Mouse (Mus musculus) 3134 (cell line): Measurements from ENCODE around the gene Spn.

Experiments used
- DNase-seq: peaks from one replicate; pipeline ENCODE4 v3.0.0-alpha.2; 2011; ENCODE audit warnings: low spot score; ENCODE audit not compliant: insufficient read length; ENCODE audit errors: extremely low read depth

Spn gene

GRCm38 (mm10) chr7:127083689-127084088, 53.9 kb downstream of the Spn start:
- DNase-seq = no peak

- DNase-seq = no peak
Observed at GRCm38 (mm10) chr7:127082995-127083394, 54.6 kb downstream of the Spn start.

DNA sequence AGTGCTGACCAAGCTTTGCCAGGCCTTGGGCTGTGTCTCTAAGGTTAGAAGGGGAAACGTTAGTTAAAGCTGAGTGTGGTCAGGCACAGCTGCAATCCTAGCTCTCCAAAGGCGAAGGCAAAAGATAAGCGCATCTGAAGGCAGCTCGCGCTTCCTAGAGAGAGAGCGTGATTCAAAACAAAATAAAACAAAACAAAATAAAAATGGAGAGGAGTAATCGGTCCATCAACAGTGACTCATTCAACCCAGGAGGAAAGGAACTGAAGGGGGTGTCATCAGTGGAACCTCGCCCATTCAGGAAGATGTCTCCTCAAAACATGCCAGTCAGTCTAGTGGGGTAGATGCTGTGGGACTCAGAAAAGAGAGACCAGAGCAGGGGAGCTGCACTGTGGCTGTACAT, 55.4 kb downstream of the Spn start:
- DNase-seq = no peak
